Mouse (Mus musculus): Measurements from ENCODE around the gene Gm4353. TPM values are rescaled to one million over a fixed set of nuclear protein-coding genes. Genes with fewer than 3 reads are reported as not detected.
A peak's percentile ranks its signal among the peaks of the same experiment; 100 is the strongest.
"Not testable (repeated sequence)": the region's sequence is repeated elsewhere in the genome, so short reads cannot be mapped to it uniquely, and the experiment has no call there.

Gene Gm4353
- 0.61 and 2.3 TPM in 2 replicates for polyA plus RNA-seq (2015; fragmentation: Nextera tagmentation; extraction: Ambion mirVana)

DNA sequence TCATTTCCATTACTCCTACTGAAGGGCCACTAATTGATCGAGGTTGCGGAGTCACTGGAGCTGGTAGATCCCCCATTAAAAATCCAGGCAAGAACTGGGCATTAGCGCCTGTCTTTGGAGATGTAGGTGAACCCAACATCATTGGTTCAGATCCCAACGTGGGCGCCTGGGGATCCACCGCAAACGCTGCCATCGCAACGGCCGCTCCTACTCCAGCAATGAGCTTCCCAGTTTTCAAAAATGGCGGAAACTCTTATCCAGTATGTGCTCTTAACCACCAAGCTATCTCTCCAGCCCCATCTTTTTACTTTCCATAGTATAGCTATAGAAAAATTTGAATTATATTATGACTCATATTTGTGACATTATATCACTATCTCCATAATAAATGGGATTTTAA, at the start of gene Gm4353:
TSS of gene Gm4353 (minus strand) at position 270 of the 400 bp plus-strand sequence.
- ATAC-seq; H3K4me2 ChIP-seq (ENCODE audit: low read length); H3K9ac ChIP-seq (ENCODE audit: low read depth, low read length); H3K27me3 ChIP-seq (replicated peaks; ENCODE audit: control insufficient read depth, insufficient read depth, low read length); H3K9me3 ChIP-seq (ENCODE audit: control insufficient read depth, low read length); H3K36me3 ChIP-seq (ENCODE audit: control insufficient read depth, insufficient read depth, low read length); H3K4me3 ChIP-seq (ENCODE audit: low read length); H3K27ac ChIP-seq (ENCODE audit: low read depth, low read length); H3K4me1 ChIP-seq (ENCODE audit: control insufficient read depth, insufficient read depth, low read depth, low read length): not testable (repeated sequence)
- 97% methylated on average over 10 of the region's 11 CpGs for WGBS

DNA sequence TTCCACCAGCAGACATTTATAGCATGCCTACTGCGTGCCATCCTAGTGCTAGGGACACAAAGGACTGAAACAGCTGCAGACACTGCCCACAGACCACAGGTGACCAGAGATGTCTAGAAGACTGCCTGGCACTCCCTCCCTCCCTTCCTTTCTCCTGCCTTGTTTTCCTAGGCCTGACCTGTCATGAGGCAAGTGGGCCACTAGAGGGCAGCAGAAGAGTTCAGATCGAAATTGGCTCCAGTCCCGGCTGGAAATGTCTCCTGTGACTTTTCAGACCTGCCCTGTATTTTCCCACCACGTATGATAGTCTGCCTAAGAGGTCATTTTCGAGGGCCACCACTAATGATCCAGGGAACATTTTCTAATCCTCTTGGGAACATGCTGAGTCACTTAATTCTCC, 47.6 kb upstream of the Gm4353 start:
- ATAC-seq: peak; percentile 56
- no peaks in the 10 kb centered on the region for H3K9me3 ChIP-seq (ENCODE audit: control insufficient read depth, low read length)
- H3K9ac ChIP-seq (ENCODE audit: low read depth, low read length): no peak overlapping the region
- no peaks in the 10 kb centered on the region for H3K27me3 ChIP-seq (replicated peaks; ENCODE audit: control insufficient read depth, insufficient read depth, low read length)
- 3% methylated on average over 5 of the region's 5 CpGs for WGBS
- H3K36me3 ChIP-seq (ENCODE audit: control insufficient read depth, insufficient read depth, low read length): no peaks in the 10 kb centered on the region
- H3K27ac ChIP-seq (ENCODE audit: low read depth, low read length): no peak overlapping the region
- H3K4me3 ChIP-seq (ENCODE audit: low read length): no peak overlapping the region
- H3K4me1 ChIP-seq (ENCODE audit: control insufficient read depth, insufficient read depth, low read depth, low read length): no peaks in the 10 kb centered on the region; the same call in 1 of the 2 replicates
- no peak overlapping the region for H3K4me2 ChIP-seq (ENCODE audit: low read length)

DNA sequence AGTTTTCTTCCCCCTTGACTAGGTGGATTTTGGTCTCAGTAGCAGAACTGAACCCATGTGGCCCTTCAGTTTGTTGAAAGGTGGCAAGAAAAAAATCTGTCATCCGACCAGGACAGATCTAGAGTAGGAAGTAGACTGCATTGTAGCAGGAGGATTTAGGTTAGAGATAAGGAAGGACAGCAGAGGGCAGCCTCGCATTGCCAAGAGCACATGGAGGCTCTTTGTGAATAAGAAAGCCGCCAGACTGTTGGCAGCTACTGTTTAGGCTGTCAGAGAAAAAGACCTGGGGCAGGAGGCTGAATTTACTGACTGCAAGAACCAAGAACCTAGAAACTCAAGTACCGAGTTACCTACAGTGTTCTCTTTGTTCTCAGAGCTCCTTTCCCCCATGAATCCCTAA, 47.0 kb upstream of the Gm4353 start:
- peak; percentile 68 for ATAC-seq
- H3K4me1 ChIP-seq (ENCODE audit: control insufficient read depth, insufficient read depth, low read depth, low read length): no peaks in the 10 kb centered on the region; the same call in 1 of the 2 replicates
- H3K4me2 ChIP-seq (ENCODE audit: low read length): no peak overlapping the region
- H3K27ac ChIP-seq (ENCODE audit: low read depth, low read length): peak overlapping the region; percentile 52; the same call in 1 of the 2 replicates
- no peaks in the 10 kb centered on the region for H3K27me3 ChIP-seq (replicated peaks; ENCODE audit: control insufficient read depth, insufficient read depth, low read length)
- no peak overlapping the region for H3K9ac ChIP-seq (ENCODE audit: low read depth, low read length)
- H3K4me3 ChIP-seq (ENCODE audit: low read length): no peak overlapping the region
- H3K9me3 ChIP-seq (ENCODE audit: control insufficient read depth, low read length): no peaks in the 10 kb centered on the region
- WGBS: 19% methylated on average over 4 of the region's 4 CpGs
- no peaks in the 10 kb centered on the region for H3K36me3 ChIP-seq (ENCODE audit: control insufficient read depth, insufficient read depth, low read length)

DNA sequence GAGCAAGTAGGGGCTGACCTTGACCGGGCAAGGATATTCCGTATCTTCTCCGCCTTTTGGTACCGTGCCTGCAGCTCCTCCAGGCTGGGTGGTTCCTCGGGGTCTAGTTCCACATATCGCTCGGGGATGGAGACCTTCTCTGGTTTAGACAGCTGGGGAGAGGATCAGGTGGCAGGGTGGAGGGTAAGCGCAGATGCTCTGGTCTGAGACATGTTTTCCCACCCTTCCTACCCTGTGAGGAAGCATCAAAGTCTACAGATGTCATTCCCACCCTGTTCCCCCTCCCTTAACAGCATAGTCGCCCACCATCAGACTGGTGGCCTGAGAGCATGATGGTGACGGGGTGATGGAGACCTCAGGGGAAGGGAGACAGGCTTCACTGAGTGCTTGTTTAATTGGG, 44.9 kb upstream of the Gm4353 start:
- Histone ChIP-seq H3K27me3 (replicated peaks; ENCODE audit: control insufficient read depth, insufficient read depth, low read length) (no peaks in the 10 kb centered on the region), H3K4me2 (ENCODE audit: low read length) (no peak overlapping the region), H3K27ac (ENCODE audit: low read depth, low read length) (no peak overlapping the region), H3K4me1 (ENCODE audit: control insufficient read depth, insufficient read depth, low read depth, low read length) (no peaks in the 10 kb centered on the region; the same call in 1 of the 2 replicates), H3K9ac (ENCODE audit: low read depth, low read length) (no peak overlapping the region), H3K36me3 (ENCODE audit: control insufficient read depth, insufficient read depth, low read length) (no peaks in the 10 kb centered on the region), H3K4me3 (ENCODE audit: low read length) (no peak overlapping the region), H3K9me3 (ENCODE audit: control insufficient read depth, low read length) (no peaks in the 10 kb centered on the region)
- no peak for ATAC-seq
- 87% methylated on average over 10 of the region's 10 CpGs for WGBS

DNA sequence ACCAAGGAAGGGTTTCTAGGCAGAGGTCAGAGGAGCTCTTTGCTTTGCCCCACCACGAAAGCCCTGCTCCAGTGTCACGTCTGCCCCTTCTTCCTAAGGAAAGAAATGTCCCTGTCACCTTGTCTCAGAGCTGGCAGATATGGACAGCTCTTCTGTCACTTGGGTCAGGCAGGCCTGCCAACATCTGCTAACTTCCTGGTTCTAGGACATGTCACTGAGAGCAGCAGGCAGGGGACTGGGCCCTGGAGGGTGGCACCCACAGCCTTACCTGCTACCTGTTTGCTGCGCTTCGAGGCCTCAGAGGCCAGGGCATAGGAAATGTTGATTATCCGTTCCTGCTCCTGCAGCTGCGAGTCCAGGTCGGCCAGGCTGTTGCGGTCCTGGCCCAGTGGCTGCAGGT, 43.9 kb upstream of the Gm4353 start:
- Histone ChIP-seq H3K4me2 (ENCODE audit: low read length) (no peak overlapping the region), H3K27ac (ENCODE audit: low read depth, low read length) (no peak overlapping the region), H3K9ac (ENCODE audit: low read depth, low read length) (no peak overlapping the region), H3K9me3 (ENCODE audit: control insufficient read depth, low read length) (no peaks in the 10 kb centered on the region), H3K4me1 (ENCODE audit: control insufficient read depth, insufficient read depth, low read depth, low read length) (peaks cover 4% of the 10 kb centered on the region; the same call in 1 of the 2 replicates), H3K36me3 (ENCODE audit: control insufficient read depth, insufficient read depth, low read length) (no peaks in the 10 kb centered on the region), H3K27me3 (replicated peaks; ENCODE audit: control insufficient read depth, insufficient read depth, low read length) (no peaks in the 10 kb centered on the region), H3K4me3 (ENCODE audit: low read length) (no peak overlapping the region)
- WGBS: 97% methylated on average over 8 of the region's 8 CpGs
- no peak for ATAC-seq

DNA sequence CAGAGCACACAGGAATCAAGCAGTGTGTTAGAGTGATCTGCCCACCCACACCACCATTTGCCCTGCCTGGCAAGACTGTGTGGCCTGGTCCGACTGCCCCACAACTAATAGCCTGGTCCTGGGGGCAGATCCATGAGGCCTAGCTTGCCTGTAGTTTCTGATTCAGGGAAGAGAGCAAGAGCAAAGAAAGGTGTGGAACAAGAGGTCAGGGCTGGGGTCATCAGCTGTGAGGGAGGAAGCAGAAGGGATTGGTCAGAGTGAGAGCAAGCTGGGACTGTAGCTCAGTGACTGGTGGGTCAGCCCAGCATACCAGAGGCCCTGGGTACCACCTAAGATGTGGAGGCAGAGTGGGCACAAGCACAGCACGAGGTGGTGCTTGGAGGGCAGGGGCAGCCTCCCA, 42.6 kb upstream of the Gm4353 start:
- Histone ChIP-seq H3K9me3 (ENCODE audit: control insufficient read depth, low read length) (no peaks in the 10 kb centered on the region), H3K4me3 (ENCODE audit: low read length) (no peak overlapping the region), H3K4me2 (ENCODE audit: low read length) (no peak overlapping the region), H3K36me3 (ENCODE audit: control insufficient read depth, insufficient read depth, low read length) (no peaks in the 10 kb centered on the region), H3K27ac (ENCODE audit: low read depth, low read length) (no peak overlapping the region), H3K27me3 (replicated peaks; ENCODE audit: control insufficient read depth, insufficient read depth, low read length) (no peaks in the 10 kb centered on the region), H3K4me1 (ENCODE audit: control insufficient read depth, insufficient read depth, low read depth, low read length) (peaks cover 4% of the 10 kb centered on the region; the same call in 1 of the 2 replicates), H3K9ac (ENCODE audit: low read depth, low read length) (no peak overlapping the region)
- no peak for ATAC-seq
- WGBS: 94% methylated on average over 2 of the region's 2 CpGs

DNA sequence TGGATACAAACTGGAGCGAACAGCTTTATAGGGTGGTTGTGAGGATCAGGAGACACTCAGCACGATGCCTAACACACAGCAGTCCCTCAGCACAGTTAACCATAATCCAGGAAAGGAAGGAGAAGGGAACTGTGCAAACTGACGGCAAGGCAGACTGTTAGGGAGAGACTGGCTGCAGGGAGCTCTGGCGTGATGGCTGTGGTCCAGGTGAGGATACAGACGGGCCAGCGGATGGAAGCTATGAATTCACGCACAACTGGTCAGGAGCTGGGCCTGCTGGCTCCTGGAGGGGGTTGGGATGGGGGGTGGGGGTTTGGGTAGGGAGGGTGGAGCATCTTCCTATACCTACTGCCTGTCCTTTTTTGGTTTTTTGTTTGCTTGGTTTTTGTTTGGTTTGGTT, 41.2 kb upstream of the Gm4353 start:
- H3K4me1 ChIP-seq (ENCODE audit: control insufficient read depth, insufficient read depth, low read depth, low read length): peaks cover 4% of the 10 kb centered on the region; the same call in 1 of the 2 replicates
- H3K9ac ChIP-seq (ENCODE audit: low read depth, low read length): no peak overlapping the region
- ATAC-seq: no peak
- H3K4me2 ChIP-seq (ENCODE audit: low read length): no peak overlapping the region
- H3K4me3 ChIP-seq (ENCODE audit: low read length): no peak overlapping the region
- 67% methylated on average over 7 of the region's 7 CpGs for WGBS
- H3K27ac ChIP-seq (ENCODE audit: low read depth, low read length): no peak overlapping the region
- H3K27me3 ChIP-seq (replicated peaks; ENCODE audit: control insufficient read depth, insufficient read depth, low read length): no peaks in the 10 kb centered on the region
- H3K9me3 ChIP-seq (ENCODE audit: control insufficient read depth, low read length): no peaks in the 10 kb centered on the region
- H3K36me3 ChIP-seq (ENCODE audit: control insufficient read depth, insufficient read depth, low read length): no peaks in the 10 kb centered on the region

DNA sequence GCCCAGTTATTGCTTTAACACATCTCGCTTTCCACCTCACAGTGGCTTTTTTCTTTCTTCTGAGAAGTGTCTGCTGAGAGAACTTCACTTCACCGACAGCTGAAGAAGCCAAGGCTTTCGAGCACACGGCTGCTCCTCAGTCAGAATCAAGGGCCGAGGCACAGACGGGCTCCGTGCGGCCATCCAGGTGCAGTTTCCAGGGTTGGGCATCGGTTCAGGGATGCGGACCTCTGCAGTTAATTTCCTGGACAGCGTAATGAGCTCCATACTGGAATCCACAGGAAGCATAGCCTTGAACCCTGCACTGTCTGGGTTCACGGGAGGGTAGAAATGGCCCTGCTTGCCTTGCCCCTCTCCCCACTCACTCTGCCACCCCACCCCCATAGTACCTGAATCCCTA, 39.6 kb upstream of the Gm4353 start:
- no peak overlapping the region for H3K4me2 ChIP-seq (ENCODE audit: low read length)
- H3K27me3 ChIP-seq (replicated peaks; ENCODE audit: control insufficient read depth, insufficient read depth, low read length): no peaks in the 10 kb centered on the region
- WGBS: 84% methylated on average over 12 of the region's 12 CpGs
- no peak for ATAC-seq
- H3K4me3 ChIP-seq (ENCODE audit: low read length): no peak overlapping the region
- H3K9ac ChIP-seq (ENCODE audit: low read depth, low read length): no peak overlapping the region
- no peaks in the 10 kb centered on the region for H3K9me3 ChIP-seq (ENCODE audit: control insufficient read depth, low read length)
- H3K4me1 ChIP-seq (ENCODE audit: control insufficient read depth, insufficient read depth, low read depth, low read length): peaks cover 4% of the 10 kb centered on the region; the same call in 1 of the 2 replicates
- no peaks in the 10 kb centered on the region for H3K36me3 ChIP-seq (ENCODE audit: control insufficient read depth, insufficient read depth, low read length)
- no peak overlapping the region for H3K27ac ChIP-seq (ENCODE audit: low read depth, low read length)

DNA sequence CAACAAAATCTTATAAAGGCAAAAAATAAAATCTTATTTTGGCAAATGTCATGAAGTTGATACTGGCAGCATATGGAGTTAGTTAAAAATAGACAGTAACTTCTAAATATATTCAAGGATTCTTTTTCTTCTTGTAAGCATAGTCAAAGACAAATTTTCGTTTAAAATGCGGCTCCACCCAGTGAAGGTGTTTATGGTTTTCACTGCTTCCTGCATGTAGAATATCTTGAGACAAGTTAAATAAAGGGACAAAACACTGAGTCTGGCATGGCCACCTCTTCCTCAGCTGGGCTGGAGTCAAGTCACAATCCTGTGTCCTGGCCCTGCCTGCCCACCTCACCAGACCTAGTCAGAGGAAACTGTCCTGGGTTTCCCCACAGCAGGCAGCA, 39.2 kb upstream of the Gm4353 start:
- H3K4me2 ChIP-seq (ENCODE audit: low read length): no peak overlapping the region
- no peak overlapping the region for H3K4me3 ChIP-seq (ENCODE audit: low read length)
- no peak overlapping the region for H3K27ac ChIP-seq (ENCODE audit: low read depth, low read length)
- H3K27me3 ChIP-seq (replicated peaks; ENCODE audit: control insufficient read depth, insufficient read depth, low read length): no peaks in the 10 kb centered on the region
- no peaks in the 10 kb centered on the region for H3K36me3 ChIP-seq (ENCODE audit: control insufficient read depth, insufficient read depth, low read length)
- no peak for ATAC-seq
- H3K9me3 ChIP-seq (ENCODE audit: control insufficient read depth, low read length): no peaks in the 10 kb centered on the region
- H3K9ac ChIP-seq (ENCODE audit: low read depth, low read length): no peak overlapping the region
- H3K4me1 ChIP-seq (ENCODE audit: control insufficient read depth, insufficient read depth, low read depth, low read length): peaks cover 4% of the 10 kb centered on the region; the same call in 1 of the 2 replicates
- WGBS: 92% methylated on average over 2 of the region's 2 CpGs
